Mouse (Mus musculus): ENCODE results near the gene Tinag. TPM values are rescaled to one million over a fixed set of nuclear protein-coding genes. Genes with fewer than 3 reads are reported as not detected.
"Not testable (repeated sequence)": the region's sequence is repeated elsewhere in the genome, so short reads cannot be mapped to it uniquely, and the experiment has no call there.

The Tinag gene
- not detected in 2 replicates for polyA plus RNA-seq (2015; fragmentation: Nextera tagmentation; extraction: Ambion mirVana)

DNA sequence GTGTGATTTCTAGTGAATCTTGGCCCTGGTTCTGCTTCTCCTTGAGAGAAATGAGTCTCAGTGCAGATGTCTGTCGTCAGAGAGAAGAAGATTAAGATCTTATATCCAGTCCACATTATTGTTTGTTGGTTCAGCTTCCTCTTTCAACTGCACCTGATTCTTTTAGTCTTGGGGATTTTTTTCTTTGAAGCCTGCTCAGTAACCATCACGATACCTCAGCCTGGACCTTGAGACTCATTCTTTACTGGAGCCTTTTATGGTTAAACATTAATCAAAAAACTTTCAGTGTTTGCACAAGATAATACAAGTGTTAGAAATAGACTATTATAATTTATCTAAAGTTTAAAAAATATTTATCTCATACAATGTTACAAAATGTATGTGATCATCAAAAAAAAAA lies at the start of gene Tinag:
Gene Tinag, minus strand, starts transcription at position 210 of the 400 bp plus-strand sequence.
- no peak within 1 kb of the TSS for H3K4me2 ChIP-seq (replicated peaks)
- no peak within 1 kb of the TSS for H3K27ac ChIP-seq (replicated peaks)
- H3K4me3 ChIP-seq, result no peak within 1 kb of the TSS
- no peaks in the 10 kb centered on the region for H3K36me3 ChIP-seq
- H3K9ac ChIP-seq (replicated peaks), result no peak within 1 kb of the TSS
- no peaks in the 10 kb centered on the region for H3K4me1 ChIP-seq
- H3K9me3 ChIP-seq, result no peaks in the 10 kb centered on the region
- no peak for ATAC-seq (replicated peaks)
- 79% methylated on average over 2 of the region's 2 CpGs for WGBS
- H3K27me3 ChIP-seq, result no peaks in the 10 kb centered on the region

DNA sequence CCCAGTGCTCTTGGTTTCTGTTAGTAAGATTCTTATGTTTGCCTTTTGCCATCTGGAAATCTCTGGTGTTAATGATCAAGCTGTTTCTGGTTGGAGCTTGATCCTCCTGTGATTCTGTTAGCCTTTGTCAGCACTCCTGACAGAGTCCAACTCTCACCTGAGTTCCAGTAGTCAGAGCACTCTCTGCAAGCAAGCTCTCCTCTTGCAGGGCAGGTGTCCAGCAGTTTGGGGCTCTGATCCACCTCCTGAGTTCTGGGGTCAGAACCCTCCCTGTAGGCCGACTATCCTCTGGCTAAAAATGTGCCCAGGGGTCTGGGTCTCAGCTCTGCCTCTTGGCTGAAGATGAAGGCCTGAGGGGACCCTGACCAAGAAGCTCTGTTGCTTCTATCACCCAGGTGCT lies 37.6 kb upstream of the Tinag start:
- H3K4me2 ChIP-seq (replicated peaks); H3K36me3 ChIP-seq; H3K27ac ChIP-seq (replicated peaks); H3K27me3 ChIP-seq; H3K9ac ChIP-seq (replicated peaks); ATAC-seq (replicated peaks); H3K4me3 ChIP-seq; H3K9me3 ChIP-seq; H3K4me1 ChIP-seq: not testable (repeated sequence)
- WGBS, result 94% methylated on average over 1 of the region's 1 CpGs

DNA sequence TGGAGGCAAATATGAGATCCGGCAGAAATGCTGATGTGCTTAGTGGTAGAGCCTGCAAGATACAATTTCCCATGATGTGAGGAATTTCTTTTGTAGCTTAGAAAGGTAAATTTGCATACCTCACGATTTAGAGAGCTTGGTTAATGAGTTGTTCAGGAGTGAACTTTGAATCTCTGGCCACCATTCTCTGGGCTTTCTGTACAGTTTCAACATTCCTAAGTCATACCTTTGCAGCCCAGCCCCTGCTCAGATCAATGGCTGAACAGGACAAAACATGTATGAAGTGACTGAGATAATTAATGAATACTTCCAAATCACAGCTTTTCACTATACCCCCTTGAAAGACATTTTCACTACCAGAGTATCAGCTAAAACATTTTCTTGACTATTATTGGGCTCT lies 26.1 kb upstream of the Tinag start:
- no peak overlapping the region for H3K4me2 ChIP-seq (replicated peaks)
- ATAC-seq (replicated peaks), result no peak
- WGBS, result 75% methylated on average over 2 of the region's 2 CpGs
- no peak overlapping the region for H3K9ac ChIP-seq (replicated peaks)
- no peaks in the 10 kb centered on the region for H3K4me1 ChIP-seq
- H3K4me3 ChIP-seq, result no peak overlapping the region
- H3K27me3 ChIP-seq, result no peaks in the 10 kb centered on the region
- H3K36me3 ChIP-seq, result no peaks in the 10 kb centered on the region
- H3K9me3 ChIP-seq, result no peaks in the 10 kb centered on the region
- no peak overlapping the region for H3K27ac ChIP-seq (replicated peaks)

DNA sequence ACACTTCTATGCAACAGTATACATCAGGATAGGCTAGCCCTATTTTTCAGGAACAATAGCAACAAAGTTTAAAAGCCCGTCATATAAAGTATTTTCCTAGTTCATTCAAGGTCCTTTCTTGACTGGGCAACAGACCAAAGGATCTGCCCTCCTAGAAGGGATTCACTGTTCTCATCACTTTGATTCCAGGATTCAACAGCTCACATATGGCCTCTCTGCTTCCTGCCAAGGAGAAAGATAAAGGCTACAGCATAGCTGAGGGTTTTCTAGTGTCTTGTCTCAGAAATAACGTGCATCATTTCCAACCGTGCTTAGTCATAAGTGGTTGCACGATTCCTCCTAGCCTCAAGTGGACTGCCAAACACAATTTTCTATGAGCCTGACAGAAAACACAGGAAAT lies 11.0 kb upstream of the Tinag start:
- Histone ChIP-seq H3K27ac (replicated peaks) (no peak overlapping the region), H3K27me3 (no peaks in the 10 kb centered on the region), H3K4me3 (no peak overlapping the region), H3K36me3 (no peaks in the 10 kb centered on the region), H3K9ac (replicated peaks) (no peak overlapping the region), H3K4me1 (no peaks in the 10 kb centered on the region), H3K9me3 (no peaks in the 10 kb centered on the region), H3K4me2 (replicated peaks) (no peak overlapping the region)
- WGBS, result 78% methylated on average over 4 of the region's 4 CpGs
- no peak for ATAC-seq (replicated peaks)

DNA sequence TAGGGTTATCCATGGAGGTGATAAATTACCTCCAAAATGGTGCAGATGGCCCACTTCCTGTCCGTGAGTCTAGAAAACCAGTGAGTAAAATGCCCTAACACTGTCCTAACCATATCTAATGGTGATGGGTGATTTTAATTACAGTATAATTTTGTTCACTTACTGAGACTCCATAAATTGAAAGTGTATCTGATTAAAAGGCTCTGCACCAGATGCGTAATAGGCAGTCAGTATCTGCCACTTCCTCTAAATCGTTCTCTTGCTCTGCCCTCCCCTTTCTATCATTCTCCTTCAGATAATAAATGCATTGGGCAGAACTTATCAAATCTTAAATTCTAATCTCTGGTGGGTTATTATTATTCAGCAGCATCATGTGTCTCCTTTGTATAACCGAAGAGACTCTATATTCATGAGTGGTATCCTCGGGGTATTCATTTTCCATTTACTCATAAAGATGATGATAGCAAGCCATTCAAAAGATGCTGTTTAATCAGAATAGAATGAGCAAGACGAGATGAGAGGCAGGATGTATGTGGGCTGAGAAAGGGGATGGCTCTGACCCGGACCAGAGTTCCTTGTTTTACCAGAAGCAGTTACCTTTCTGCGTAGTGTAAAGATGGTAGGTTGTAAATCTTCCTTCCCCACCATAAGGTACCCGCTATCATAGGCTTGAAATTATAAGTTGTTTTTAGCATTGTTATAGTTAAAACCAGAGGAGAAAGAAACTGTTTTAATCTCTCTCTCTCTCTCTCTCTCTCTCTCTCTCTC lies 9.0 kb upstream of the Tinag start:
- Histone ChIP-seq H3K27me3 (no peaks in the 10 kb centered on the region), H3K27ac (replicated peaks) (no peak overlapping the region), H3K4me3 (no peak overlapping the region), H3K36me3 (no peaks in the 10 kb centered on the region), H3K9ac (replicated peaks) (no peak overlapping the region), H3K4me2 (replicated peaks) (no peak overlapping the region), H3K4me1 (no peaks in the 10 kb centered on the region), H3K9me3 (no peaks in the 10 kb centered on the region)
- 78% methylated on average over 9 of the region's 9 CpGs for WGBS
- no peak for ATAC-seq (replicated peaks)

DNA sequence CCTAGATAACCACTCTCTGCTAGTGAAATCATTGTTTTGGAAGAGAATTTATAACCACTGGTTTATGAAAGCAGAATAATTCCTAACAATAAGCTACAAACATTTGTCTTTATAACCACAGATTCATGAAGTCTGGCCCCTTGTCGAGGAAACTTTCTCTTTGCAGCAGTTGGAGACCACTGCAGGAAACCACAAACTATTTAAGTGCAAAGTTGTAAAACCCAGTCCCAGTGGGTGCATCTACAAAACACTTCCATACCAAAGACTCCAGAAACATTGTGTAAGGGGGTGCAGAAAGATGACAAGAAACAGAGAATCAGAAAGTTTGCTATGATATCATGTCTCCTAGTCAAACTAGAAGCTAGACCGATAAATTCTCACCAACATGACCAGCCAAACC lies 5.8 kb upstream of the Tinag start:
- no peak overlapping the region for H3K9ac ChIP-seq (replicated peaks)
- H3K4me3 ChIP-seq, result no peak overlapping the region
- H3K4me2 ChIP-seq (replicated peaks), result no peak overlapping the region
- no peaks in the 10 kb centered on the region for H3K27me3 ChIP-seq
- ATAC-seq (replicated peaks), result no peak
- 89% methylated on average over 2 of the region's 2 CpGs for WGBS
- no peaks in the 10 kb centered on the region for H3K36me3 ChIP-seq
- no peaks in the 10 kb centered on the region for H3K4me1 ChIP-seq
- no peak overlapping the region for H3K27ac ChIP-seq (replicated peaks)
- no peaks in the 10 kb centered on the region for H3K9me3 ChIP-seq

DNA sequence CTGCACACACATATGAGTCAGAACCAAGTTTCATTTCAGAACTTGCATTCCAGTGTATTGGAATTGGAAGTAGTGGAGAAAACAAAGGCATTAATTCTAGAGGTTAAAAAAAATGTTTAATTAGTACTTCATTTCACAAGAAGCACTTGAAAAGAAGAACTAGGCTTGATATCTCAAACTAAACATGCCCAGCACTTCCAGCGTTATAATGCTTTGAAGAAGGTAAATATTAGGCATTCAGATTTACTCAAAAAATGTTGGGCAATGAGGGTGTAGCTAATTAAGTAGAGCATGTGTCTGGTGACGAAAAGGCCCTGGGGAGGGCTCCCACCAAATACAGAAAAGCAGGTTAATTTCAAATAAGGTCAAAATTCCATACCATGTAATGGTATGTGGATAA lies 4.1 kb upstream of the Tinag start:
- H3K27me3 ChIP-seq, result no peaks in the 10 kb centered on the region
- no peaks in the 10 kb centered on the region for H3K36me3 ChIP-seq
- 74% methylated on average over 2 of the region's 2 CpGs for WGBS
- no peaks in the 10 kb centered on the region for H3K9me3 ChIP-seq
- ATAC-seq (replicated peaks), result no peak
- no peak overlapping the region for H3K27ac ChIP-seq (replicated peaks)
- H3K9ac ChIP-seq (replicated peaks), result no peak overlapping the region
- no peaks in the 10 kb centered on the region for H3K4me1 ChIP-seq
- no peak overlapping the region for H3K4me2 ChIP-seq (replicated peaks)
- H3K4me3 ChIP-seq, result no peak overlapping the region

DNA sequence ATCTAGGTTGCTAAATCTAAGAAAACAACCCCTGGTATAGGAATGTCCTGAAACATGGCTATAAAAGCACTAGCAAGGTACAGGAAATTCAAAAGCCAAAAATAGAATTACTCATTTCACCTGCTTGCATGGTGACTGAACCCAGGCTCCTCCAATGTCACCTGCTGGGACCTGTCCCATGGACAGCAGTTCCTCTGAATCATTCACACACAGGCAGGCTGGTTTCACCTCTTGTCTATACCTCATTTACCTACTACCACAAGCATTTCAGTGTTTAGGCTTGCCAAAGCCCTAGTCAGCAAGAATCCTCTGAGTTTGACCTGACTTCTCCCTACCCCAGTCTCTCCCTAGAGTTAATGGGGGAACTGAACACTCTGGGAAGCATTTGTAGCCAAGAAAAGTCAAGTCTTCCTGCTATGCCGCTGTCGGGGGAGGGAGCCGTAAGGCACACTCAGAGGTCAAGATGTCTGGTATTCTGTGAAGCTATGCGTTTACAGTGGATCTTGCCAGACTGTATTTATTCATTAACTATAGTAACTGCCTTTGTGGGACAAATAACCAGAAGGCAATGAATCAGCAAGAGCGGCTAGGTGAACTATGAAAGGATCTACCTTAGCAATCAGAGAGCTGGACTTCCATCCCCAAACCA lies 597 bp upstream of the Tinag start:
- H3K36me3 ChIP-seq, result no peaks in the 10 kb centered on the region
- WGBS, result 92% methylated on average over 5 of the region's 5 CpGs
- no peaks in the 10 kb centered on the region for H3K4me1 ChIP-seq
- H3K27ac ChIP-seq (replicated peaks), result no peak overlapping the region
- no peaks in the 10 kb centered on the region for H3K27me3 ChIP-seq
- no peak for ATAC-seq (replicated peaks)
- H3K9me3 ChIP-seq, result no peaks in the 10 kb centered on the region
- no peak overlapping the region for H3K9ac ChIP-seq (replicated peaks)
- H3K4me3 ChIP-seq, result no peak overlapping the region
- H3K4me2 ChIP-seq (replicated peaks), result no peak overlapping the region

GRCm38 (mm10) chr9:77035361-77035760 lies 10.2 kb downstream of the Tinag start:
- WGBS, result 50% methylated on average over 2 of the region's 2 CpGs
- no peak for ATAC-seq (replicated peaks)

DNA sequence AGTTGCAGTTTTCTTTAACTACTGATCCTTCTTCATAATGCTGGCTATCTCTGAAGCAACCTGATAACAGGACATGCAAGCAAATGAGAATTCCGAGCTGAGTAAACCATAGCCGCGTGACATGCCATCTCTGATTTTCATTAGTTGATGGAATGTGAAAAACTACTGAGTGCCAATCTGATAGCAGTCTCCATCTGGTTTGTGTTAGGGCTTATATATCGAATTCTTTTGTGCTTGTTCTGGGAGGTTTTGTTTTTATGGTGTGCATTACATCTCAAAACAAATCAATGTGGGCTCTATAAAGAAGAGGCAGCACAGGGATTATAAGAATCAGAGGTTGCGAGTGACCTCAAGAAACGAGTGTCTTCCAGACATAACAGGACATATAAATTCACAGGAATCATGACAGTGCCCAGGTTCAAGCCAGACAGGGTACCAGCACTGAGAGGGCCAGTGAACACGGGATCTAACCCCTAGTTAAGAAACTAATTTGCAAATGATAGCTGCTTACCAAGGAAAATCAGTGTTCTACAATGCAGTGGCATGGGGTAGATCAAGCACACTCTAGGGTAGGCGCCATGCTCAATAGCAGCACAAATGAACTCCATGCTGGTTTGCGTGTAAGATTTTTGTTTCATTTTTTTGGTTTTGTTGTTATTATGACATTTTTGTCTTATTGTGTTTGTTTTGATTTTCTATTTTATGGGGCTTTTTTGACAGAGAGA lies 13.0 kb downstream of the Tinag start:
- Histone ChIP-seq H3K4me2 (replicated peaks) (no peak overlapping the region), H3K9me3 (no peaks in the 10 kb centered on the region), H3K36me3 (no peaks in the 10 kb centered on the region), H3K27ac (replicated peaks) (no peak overlapping the region), H3K4me1 (no peaks in the 10 kb centered on the region), H3K4me3 (no peak overlapping the region), H3K9ac (replicated peaks) (no peak overlapping the region), H3K27me3 (no peaks in the 10 kb centered on the region)
- WGBS, result 82% methylated on average over 9 of the region's 9 CpGs
- ATAC-seq (replicated peaks), result no peak

More at GRCm38 (mm10) chr9:77035361-77035760, 10.2 kb downstream of the Tinag start:
- no peaks in the 10 kb centered on the region for H3K36me3 ChIP-seq
- H3K27ac ChIP-seq (replicated peaks), result no peak overlapping the region
- no peaks in the 10 kb centered on the region for H3K4me1 ChIP-seq
- H3K9me3 ChIP-seq, result no peaks in the 10 kb centered on the region
- H3K9ac ChIP-seq (replicated peaks), result no peak overlapping the region
- H3K4me2 ChIP-seq (replicated peaks), result no peak overlapping the region
- H3K27me3 ChIP-seq, result no peaks in the 10 kb centered on the region
- H3K4me3 ChIP-seq, result no peak overlapping the region

GRCm38 (mm10) chr9:77025271-77025670 lies 20.3 kb downstream of the Tinag start:
- 88% methylated on average over 2 of the region's 2 CpGs for WGBS
- ATAC-seq (replicated peaks), result no peak
- no peaks in the 10 kb centered on the region for H3K9me3 ChIP-seq

GRCm38 (mm10) chr9:77018935-77019334 lies 26.7 kb downstream of the Tinag start:
- H3K27me3 ChIP-seq, result no peaks in the 10 kb centered on the region

More at GRCm38 (mm10) chr9:77025271-77025670, 20.3 kb downstream of the Tinag start:
- H3K27me3 ChIP-seq, result no peaks in the 10 kb centered on the region
- H3K9ac ChIP-seq (replicated peaks), result no peak overlapping the region
- no peak overlapping the region for H3K27ac ChIP-seq (replicated peaks)
- H3K4me1 ChIP-seq, result no peaks in the 10 kb centered on the region
- no peaks in the 10 kb centered on the region for H3K36me3 ChIP-seq
- H3K4me3 ChIP-seq, result no peak overlapping the region
- H3K4me2 ChIP-seq (replicated peaks), result no peak overlapping the region

More at GRCm38 (mm10) chr9:77018935-77019334, 26.7 kb downstream of the Tinag start:
- WGBS, result 68% methylated on average over 4 of the region's 4 CpGs
- Histone ChIP-seq H3K9ac (replicated peaks) (no peak overlapping the region), H3K4me1 (no peaks in the 10 kb centered on the region), H3K27ac (replicated peaks) (no peak overlapping the region), H3K9me3 (no peaks in the 10 kb centered on the region), H3K4me3 (no peak overlapping the region), H3K4me2 (replicated peaks) (no peak overlapping the region), H3K36me3 (no peaks in the 10 kb centered on the region)
- no peak for ATAC-seq (replicated peaks)

Measured in forebrain, embryonic 15.5 days (tissue).